Mouse (Mus musculus): ENCODE data around the gene Mettl13.

The Mettl13 gene

DNA sequence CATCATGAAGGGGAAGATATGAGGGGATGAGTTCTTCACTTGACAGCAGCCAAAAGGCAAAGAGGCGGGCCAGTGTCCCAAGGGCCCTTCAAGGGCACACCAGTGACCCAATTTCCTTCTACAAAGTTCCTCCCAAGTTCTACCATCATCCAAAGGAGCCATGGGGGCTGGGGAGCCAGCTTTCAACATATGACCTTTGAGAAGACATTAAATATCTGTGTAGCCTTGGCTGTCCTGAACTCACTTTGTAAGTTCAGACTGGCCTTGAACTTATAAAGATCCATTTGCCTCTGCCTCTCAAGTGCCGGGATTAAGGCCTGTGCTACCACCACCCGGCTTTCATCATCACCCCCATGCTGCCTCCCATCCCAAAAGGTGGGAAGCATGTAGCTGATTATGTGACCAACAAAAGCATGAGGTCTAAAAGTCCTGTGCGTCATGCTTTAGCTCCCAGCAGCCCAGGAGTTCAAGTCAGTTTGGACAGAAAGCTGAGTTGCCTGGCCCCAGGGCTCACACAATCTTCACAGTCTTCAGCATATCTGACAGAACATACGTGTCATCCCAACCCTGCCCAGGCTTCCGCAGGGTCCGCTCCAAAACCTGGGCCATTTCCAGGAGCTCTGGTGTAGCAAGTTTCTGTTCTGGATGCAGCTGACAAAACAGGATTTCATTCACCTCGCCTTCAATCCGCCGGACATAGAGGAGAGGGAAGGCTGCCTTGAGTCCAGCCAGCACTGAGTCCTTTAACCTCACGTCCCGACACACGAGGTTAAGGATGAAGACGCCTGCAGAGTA is 14.4 kb downstream of the Mettl13 start:
- no peak for DNase-seq (ENCODE audit: low spot score in 2 of 2)

DNA sequence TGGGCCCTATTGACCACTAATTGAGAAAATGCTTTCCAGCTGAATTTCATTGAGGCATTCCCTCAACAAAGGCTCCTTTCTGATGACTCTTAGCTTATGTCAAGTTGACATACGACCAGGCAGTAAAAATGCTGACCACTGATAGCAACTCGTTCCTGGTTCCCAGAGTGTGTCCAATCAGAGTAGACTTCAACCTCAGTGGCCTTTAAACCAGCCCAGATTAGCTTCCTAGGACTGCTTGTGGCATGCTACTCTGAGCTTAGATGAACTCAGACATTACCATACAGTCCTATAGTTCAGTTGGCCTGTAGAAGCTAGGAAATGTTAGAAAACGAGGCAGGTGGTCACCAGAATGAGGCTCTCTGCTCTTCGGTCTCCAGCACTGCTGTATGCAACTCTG is 16.0 kb downstream of the Mettl13 start:
- no peak for DNase-seq (ENCODE audit: low spot score in 2 of 2)

- DNase-seq (ENCODE audit: low spot score in 2 of 2) = no peak
Observed at GRCm38 (mm10) chr1:162531584-162531983, 16.8 kb downstream of the Mettl13 start.

- DNase-seq (ENCODE audit: low spot score in 2 of 2) = no peak
Observed at GRCm38 (mm10) chr1:162530666-162531065, 17.7 kb downstream of the Mettl13 start.

GRCm38 (mm10) chr1:162529651-162530050 is 18.7 kb downstream of the Mettl13 start:
- DNase-seq (ENCODE audit: low spot score in 2 of 2) = peak in 1 of 2 experiments; percentile 48

DNA sequence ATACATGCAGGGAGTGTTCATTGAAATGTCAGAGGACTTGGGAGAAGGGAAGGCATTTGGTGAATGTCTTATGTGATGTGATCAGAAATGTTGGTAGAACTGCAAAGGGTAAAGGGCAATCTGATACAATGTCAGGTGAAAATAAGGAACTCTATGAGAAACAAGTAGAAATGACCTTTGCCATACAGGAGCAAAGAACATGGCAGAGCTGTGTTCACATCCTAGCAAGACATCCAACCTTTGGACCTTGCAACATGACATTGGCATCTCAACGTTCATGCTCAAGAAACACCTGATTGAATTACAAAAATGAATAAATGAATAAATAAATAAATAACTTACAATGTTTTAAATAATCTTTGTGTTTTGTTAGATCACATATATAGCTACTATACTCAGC is 33.2 kb downstream of the Mettl13 start:
- DNase-seq (ENCODE audit: low spot score in 2 of 2) = no peak

DNA sequence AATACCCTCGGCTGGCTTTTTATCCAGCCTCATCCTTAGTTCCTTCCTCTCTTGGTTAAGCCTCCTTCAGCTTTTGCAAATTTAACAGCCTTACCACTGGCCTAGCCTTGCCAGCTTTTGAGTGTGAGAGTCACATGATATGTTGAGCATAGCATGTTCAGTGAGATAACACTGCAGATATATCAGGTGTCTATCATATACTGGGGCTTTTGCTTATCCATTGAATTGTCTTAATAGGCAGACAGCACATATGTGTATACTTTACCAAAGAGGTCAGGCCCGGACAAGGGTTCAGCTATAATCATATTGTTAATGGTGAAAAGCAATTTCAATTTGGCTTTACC is 38.4 kb downstream of the Mettl13 start:
- no peak for DNase-seq (ENCODE audit: low spot score in 2 of 2)

DNA sequence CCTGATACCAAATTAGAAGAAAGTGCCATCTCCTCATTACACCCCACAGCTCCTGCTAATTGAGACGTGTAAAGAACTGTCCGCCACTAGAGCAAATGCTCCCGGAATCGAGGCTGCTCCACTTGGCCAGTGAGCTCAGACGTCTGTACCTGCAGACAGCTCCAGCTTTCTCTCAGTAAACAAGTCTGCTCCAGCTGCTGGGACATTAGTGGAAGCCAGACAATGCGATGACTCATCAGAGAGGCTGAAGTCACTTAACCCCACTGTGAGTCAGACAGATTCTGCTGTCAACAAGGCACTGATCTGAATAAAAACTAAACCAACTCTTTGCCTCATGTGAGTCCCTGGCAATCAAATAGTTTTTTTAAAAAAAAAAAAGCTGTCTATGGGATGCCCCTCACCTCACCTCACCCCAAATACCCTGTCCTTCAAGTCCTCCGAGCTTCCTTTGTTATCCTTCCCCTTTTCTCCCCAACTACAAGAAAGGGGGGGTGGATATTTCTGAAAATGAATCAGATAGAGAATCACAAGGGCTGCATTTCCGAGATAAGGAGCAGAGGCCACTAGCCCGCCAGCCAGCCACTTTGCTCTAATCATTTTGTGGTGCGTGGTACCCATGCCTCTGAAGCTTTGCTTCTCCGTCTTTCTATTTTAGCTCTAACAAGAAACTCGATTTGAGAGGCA is 38.9 kb downstream of the Mettl13 start:
- DNase-seq (ENCODE audit: low spot score in 2 of 2) = peak in 1 of 2 experiments; percentile 25

DNA sequence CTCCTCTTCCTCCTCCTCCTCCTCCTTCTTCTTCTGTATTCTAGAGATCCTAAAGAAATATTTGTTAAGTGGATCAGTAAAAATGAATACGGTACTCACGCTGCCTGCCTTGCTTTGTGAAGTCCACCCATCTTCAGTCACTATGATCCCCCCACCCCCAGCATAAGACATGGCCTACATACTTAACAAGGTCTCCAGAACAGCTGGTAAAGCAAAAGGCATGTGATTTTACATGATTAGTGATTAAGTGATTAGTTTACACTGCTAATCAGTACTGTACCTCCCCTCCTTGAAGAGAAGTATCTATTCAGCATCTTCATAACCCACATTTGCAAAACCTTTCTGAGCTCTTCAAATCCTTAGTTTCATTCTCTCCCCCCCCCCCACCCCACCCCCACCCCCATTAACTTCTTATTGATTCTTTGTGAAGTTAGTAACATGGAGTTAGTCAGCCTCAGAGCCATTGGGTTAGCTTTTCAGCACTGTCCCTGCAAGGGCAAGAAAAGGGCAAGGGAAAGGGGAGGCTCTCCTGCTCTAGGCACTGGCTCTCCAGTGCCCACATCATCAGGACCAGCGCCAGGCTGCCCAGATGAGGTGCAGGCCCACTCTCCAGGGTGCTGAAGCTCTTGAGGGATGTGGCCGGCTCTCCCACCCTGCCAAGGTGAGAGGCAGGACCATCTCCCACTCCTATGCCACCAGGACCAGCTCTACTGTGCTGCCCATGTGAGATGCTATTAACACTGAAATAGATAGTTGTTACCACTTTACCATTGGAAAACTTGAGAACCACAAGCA is 39.9 kb downstream of the Mettl13 start:
- DNase-seq (ENCODE audit: low spot score in 2 of 2) = no peak

DNA sequence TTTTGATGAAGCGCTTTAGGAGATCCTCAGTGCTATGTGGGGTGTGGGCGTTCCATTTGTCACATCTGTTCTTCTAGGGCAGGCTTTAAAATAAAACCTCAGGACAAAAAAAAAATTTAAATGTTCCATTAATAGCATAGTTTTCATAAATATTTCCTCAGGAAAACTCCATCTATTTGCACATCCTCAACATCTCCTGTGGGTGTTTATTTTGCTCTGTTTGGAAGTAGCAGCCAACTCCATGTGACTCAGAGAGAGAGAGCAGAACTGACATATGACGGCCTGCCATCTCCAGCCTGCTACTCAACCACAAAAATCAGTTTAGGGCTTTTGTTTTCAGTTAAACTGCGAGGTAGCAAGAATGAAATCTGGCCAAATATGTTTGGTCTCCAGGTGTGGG is 41.8 kb downstream of the Mettl13 start:
- DNase-seq (ENCODE audit: low spot score in 2 of 2) = no peak

DNA sequence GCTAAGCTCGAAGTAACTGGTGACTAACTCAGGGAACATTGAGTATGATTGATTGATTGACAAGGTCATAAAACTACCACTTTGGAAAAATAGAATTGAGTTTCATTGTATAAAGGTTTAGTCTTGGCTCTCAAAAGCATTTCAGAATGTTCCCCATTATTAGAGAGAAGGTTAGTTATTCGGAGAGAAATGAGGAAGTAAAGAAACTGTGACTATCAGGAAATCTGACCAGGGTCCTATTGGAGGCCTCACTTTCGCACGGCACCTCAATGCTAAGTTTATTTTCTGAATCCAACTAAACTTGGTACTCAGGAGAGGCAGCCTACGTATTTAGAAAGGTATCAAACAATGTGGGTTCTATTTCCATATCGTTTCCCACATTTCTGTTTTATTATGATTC is 42.7 kb downstream of the Mettl13 start:
- no peak for DNase-seq (ENCODE audit: low spot score in 2 of 2)

Measured in right cerebral cortex, postnatal 10 days (tissue).